Mouse (Mus musculus): ENCODE results near the gene Olfr720.

Gene Olfr720

DNA sequence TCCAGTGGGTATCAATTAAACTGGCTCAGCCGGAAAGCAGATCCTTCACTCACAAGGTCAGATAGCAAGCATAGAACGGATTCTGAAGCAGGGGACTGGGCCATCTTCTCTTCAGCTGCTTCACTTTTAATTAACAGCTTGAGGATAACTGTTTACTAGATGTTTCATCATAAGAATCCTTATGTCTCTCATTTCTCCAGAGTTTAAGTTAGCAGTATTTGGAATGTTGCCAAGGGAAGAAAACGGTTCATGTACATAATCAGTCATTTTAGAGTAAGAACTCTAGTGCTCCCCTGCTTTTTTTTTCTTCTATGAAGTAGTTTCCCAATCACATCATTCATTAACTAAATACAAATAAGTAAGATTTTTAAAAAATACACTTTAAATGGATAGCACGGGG is at the start of gene Olfr720:
TSS of gene Olfr720 (minus strand) at position 101 of the 400 bp plus-strand sequence.
- DNase-seq (ENCODE audit: low read depth), result no peak
